Mouse (Mus musculus) thymus, adult 2 months (tissue): ENCODE measurements at regions not wholly inside any gene's neighbourhood (a gene's known extent, or its start where the extent isn't known, plus 50 kb on each side); places are given as distances from the start of the nearest gene placed in this dataset.

ENCODE experiments used
- DNase-seq: peaks from one replicate; pipeline ENCODE4 v3.0.0; 2021
- H3K27ac ChIP-seq: fragments of 200-500 bp; 2 replicates; pipeline ENCODE4 v1.5.1; 2012; ENCODE audit warnings: low read length, control low read depth; ENCODE audit not compliant: control insufficient read depth, insufficient read depth
- H3K27me3 ChIP-seq: fragments of 200-500 bp; 2 replicates; pipeline ENCODE4 v1.6.1; 2012; ENCODE audit warnings: mild to moderate bottlenecking, low read length, moderate library complexity, mixed read lengths; ENCODE audit not compliant: control insufficient read depth, insufficient read depth
- H3K36me3 ChIP-seq: fragments of 200-500 bp; 2 replicates; pipeline ENCODE4 v1.6.1; 2012; ENCODE audit warnings: mild to moderate bottlenecking, low read length, moderate library complexity; ENCODE audit not compliant: control insufficient read depth, insufficient read depth
- H3K4me1 ChIP-seq: fragments of 200-500 bp; replicated peaks from 2 replicates; pipeline ENCODE4 v1.6.1; 2012; ENCODE audit warnings: low read length; ENCODE audit not compliant: control insufficient read depth, insufficient read depth
- H3K4me3 ChIP-seq: fragments of 200-500 bp; 2 replicates; pipeline ENCODE4 v1.5.1; 2012; ENCODE audit warnings: mild to moderate bottlenecking, low read length, control low read depth, moderate library complexity; ENCODE audit not compliant: control insufficient read depth, insufficient read depth
- CTCF ChIP-seq: fragments of 200-500 bp; IDR thresholded peaks from 2 replicates; pipeline ENCODE4 v1.5.1; 2012; ENCODE audit warnings: mild to moderate bottlenecking, control low read depth, low read length, moderate library complexity, borderline replicate concordance; ENCODE audit not compliant: control insufficient read depth, poor library complexity, insufficient read depth; ENCODE audit errors: extremely low read depth
- POLR2A ChIP-seq: fragments of 200-500 bp; IDR thresholded peaks from 2 replicates; pipeline ENCODE4 v1.6.1; 2012; ENCODE audit warnings: mild to moderate bottlenecking, low read length, control low read depth, moderate library complexity; ENCODE audit not compliant: control insufficient read depth, poor library complexity, insufficient read depth; ENCODE audit errors: extremely low read depth
- WGBS: fragments of 180-500 bp; shearing (Covaris S2); methylation state at CpG from one replicate; pipeline ENCODE4 v1.1.7; 2018; 5-methylcytosine and 5-hydroxymethylcytosine counted together

- Histone ChIP-seq H3K27ac (no peak overlapping the region), H3K4me3 (no peak overlapping the region), H3K27me3 (no peaks in the 10 kb centered on the region), H3K36me3 (no peaks in the 10 kb centered on the region), H3K4me1 (no peaks in the 10 kb centered on the region)
- 72% methylated on average over 7 of the region's 7 CpGs for WGBS
- TF ChIP-seq CTCF, result no peak
- TF ChIP-seq POLR2A, result no peak
- no peak for DNase-seq
These were observed 209.4 kb upstream of the Nabp1 start for GRCm38 (mm10) chr1:51687484-51688223.

GRCm38 (mm10) chr1:51686759-51687158, 208.5 kb upstream of the Nabp1 start:
- no peak for DNase-seq
- H3K4me3 ChIP-seq, result no peak overlapping the region
- TF ChIP-seq CTCF (no peak), POLR2A (no peak)
- no peaks in the 10 kb centered on the region for H3K36me3 ChIP-seq
- WGBS, result 90% methylated on average over 3 of the region's 3 CpGs
- H3K27me3 ChIP-seq, result no peaks in the 10 kb centered on the region
- H3K4me1 ChIP-seq, result no peaks in the 10 kb centered on the region
- H3K27ac ChIP-seq, result no peak overlapping the region

GRCm38 (mm10) chr1:51682273-51682672, 204.0 kb upstream of the Nabp1 start:
- no peaks in the 10 kb centered on the region for H3K27me3 ChIP-seq
- DNase-seq, result no peak
- no peak overlapping the region for H3K4me3 ChIP-seq
- no peak for TF ChIP-seq POLR2A
- TF ChIP-seq CTCF, result no peak
- H3K4me1 ChIP-seq, result no peaks in the 10 kb centered on the region
- WGBS, result 94% methylated on average over 5 of the region's 5 CpGs
- H3K36me3 ChIP-seq, result no peaks in the 10 kb centered on the region
- H3K27ac ChIP-seq, result no peak overlapping the region

GRCm38 (mm10) chr1:51681872-51682271, 203.6 kb upstream of the Nabp1 start:
- no peaks in the 10 kb centered on the region for H3K36me3 ChIP-seq
- no peak for DNase-seq
- no peaks in the 10 kb centered on the region for H3K4me1 ChIP-seq
- H3K27me3 ChIP-seq, result no peaks in the 10 kb centered on the region
- no peak overlapping the region for H3K27ac ChIP-seq
- no peak overlapping the region for H3K4me3 ChIP-seq
- no peak for TF ChIP-seq CTCF
- TF ChIP-seq POLR2A, result no peak

- WGBS, result 94% methylated on average over 6 of the region's 6 CpGs
- Histone ChIP-seq H3K27me3 (no peaks in the 10 kb centered on the region), H3K4me3 (no peak overlapping the region), H3K27ac (no peak overlapping the region), H3K36me3 (no peaks in the 10 kb centered on the region), H3K4me1 (no peaks in the 10 kb centered on the region)
- TF ChIP-seq CTCF (no peak), POLR2A (no peak)
- no peak for DNase-seq
These were observed 202.5 kb upstream of the Nabp1 start for GRCm38 (mm10) chr1:51680725-51681124.

- WGBS, result 84% methylated on average over 6 of the region's 6 CpGs
- Histone ChIP-seq H3K4me3 (no peak overlapping the region), H3K27me3 (no peaks in the 10 kb centered on the region), H3K36me3 (no peaks in the 10 kb centered on the region), H3K27ac (no peak overlapping the region), H3K4me1 (no peaks in the 10 kb centered on the region)
- no peak for TF ChIP-seq POLR2A
- no peak for TF ChIP-seq CTCF
- no peak for DNase-seq
These were observed 200.2 kb upstream of the Nabp1 start for GRCm38 (mm10) chr1:51678290-51678928.
